Mouse (Mus musculus): ENCODE data around the gene Sec14l2.

- TF ChIP-seq RAD21 (IDR thresholded peaks at IDR 0.05; ENCODE audit: low read depth, low read length) (no peak), CTCF (conservative IDR thresholded peaks at IDR 0.05 in 1 of 2, IDR thresholded peaks at IDR 0.05 in 1 of 2; ENCODE audit: low read depth in 2 of 2, low read length in 2 of 2) (no peak), MAZ (IDR thresholded peaks at IDR 0.05; ENCODE audit: low read depth, low read length) (no peak), MAFK (IDR thresholded peaks at IDR 0.05; ENCODE audit: insufficient replicate concordance, low read length) (no peak), RCOR1 (conservative IDR thresholded peaks at IDR 0.05; ENCODE audit: low read depth, low read length) (no peak), USF2 (conservative IDR thresholded peaks at IDR 0.05; ENCODE audit: low read depth, low read length) (no peak), CHD2 (IDR thresholded peaks at IDR 0.05; ENCODE audit: low read length) (no peak), SIN3A (IDR thresholded peaks at IDR 0.05; ENCODE audit: low read length) (no peak), USF1 (IDR thresholded peaks at IDR 0.05; ENCODE audit: low read depth, low read length) (no peak)
These were observed 3.6 kb downstream of the Sec14l2 start for GRCm38 (mm10) chr11:4119635-4120034.

All from CH12.LX (cell line).